29 mouse cellular contexts compared by ENCODE assay signal in the genomic region with DNA sequence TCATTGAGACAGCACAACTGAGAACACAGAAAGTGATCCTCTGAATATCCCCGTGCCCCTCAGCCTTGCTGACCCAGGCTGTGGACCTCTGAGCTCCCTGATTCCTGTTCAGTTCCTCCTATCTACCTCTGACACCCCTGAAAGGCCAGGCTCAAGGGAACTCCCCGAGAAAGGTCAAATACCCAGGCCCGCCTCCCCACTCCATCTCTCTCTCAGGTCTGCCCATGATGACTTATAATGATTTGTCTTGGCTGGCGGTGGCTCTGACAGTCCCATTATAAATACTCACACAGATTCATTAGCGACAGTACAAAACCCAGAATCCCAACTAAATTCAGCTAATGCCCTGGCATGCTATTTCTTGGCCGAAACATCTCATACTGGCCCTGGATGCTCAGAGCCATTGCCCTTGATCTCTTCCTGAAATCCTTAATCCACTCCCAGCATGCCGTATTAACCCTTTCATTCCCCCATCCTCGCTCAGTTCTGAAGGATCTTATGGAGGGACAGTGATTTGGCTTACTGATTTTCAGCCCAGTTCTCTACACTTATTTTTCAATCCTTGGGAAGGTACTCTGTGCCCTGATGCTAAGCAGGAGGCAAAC.
DNase-seq lines count a peak whose midpoint lies in the region; ATAC-seq lines count a peak whose summit lies in the region.
"Had no signal": no experiment of that assay in that cellular context is flagged by ENCODE, and none has a peak within 500 bp of the region (broad histone marks: within the 10 kb centered on the region; RNA-seq: fewer than 3 reads in every experiment).

No protein-coding gene starts in this region.

- no peaks in the 10 kb centered on the region for H3K36me3 ChIP-seq in intestine, embryonic 14.5 days (ENCODE audit: control insufficient read depth, insufficient read depth, low read length)
- H3K36me3 ChIP-seq in intestine, embryonic 15.5 days = no peaks in the 10 kb centered on the region
- H3K36me3 ChIP-seq: embryonic facial prominence, embryonic 12.5 days; G1E; heart, embryonic 13.5 days; limb, embryonic 15.5 days; liver, embryonic 15.5 days had no signal

- no peak for ATAC-seq in intestine, embryonic 14.5 days (replicated peaks; ENCODE audit: low FRiP score, low TSS enrichment, low read depth)
- ATAC-seq in intestine, embryonic 15.5 days = no peak
- ATAC-seq: forebrain, embryonic 14.5 days; hindbrain, embryonic 16.5 days; intestine, postnatal 0 days; Patski had no signal

- no peak overlapping the region for H3K9ac ChIP-seq in intestine, embryonic 14.5 days (ENCODE audit: low read length)
- H3K9ac ChIP-seq in intestine, embryonic 15.5 days = no peak overlapping the region
- H3K9ac ChIP-seq: embryonic facial prominence, embryonic 12.5 days; heart, embryonic 13.5 days; limb, embryonic 15.5 days; liver, embryonic 15.5 days; lung, embryonic 14.5 days had no signal

- H3K4me3 ChIP-seq in intestine, embryonic 14.5 days (ENCODE audit: low read depth, low read length) = no peak overlapping the region
- no peak overlapping the region for H3K4me3 ChIP-seq in intestine, embryonic 15.5 days (replicated peaks)
- H3K4me3 ChIP-seq: embryonic facial prominence, embryonic 12.5 days; heart, embryonic 13.5 days; limb, embryonic 15.5 days; liver, embryonic 15.5 days had no signal

- H3K27me3 ChIP-seq in intestine, embryonic 14.5 days (replicated peaks; ENCODE audit: control insufficient read depth, insufficient read depth, low read length) = no peaks in the 10 kb centered on the region
- 0 out of 2 replicates have a peak, but pooled peaks cover under 1% of the 10 kb centered on the region for H3K27me3 ChIP-seq in intestine, embryonic 15.5 days (replicated peaks)
- H3K27me3 ChIP-seq: embryonic facial prominence, embryonic 12.5 days; liver, embryonic 15.5 days had no signal

- peak; percentile 16 for DNase-seq in adrenal gland, adult 8-10 months
- DNase-seq in adrenal gland, postnatal 4 days (ENCODE audit: low spot score in 2 of 2) = no peak
- peak; percentile 20 to 36 for DNase-seq in cerebellum, postnatal 25 days
- no peak for DNase-seq in cerebellum, adult 8-10 months
- DNase-seq in intestine, embryonic 14.5 days (ENCODE audit: low spot score) = peak; percentile 46
- DNase-seq in retina, postnatal 1 day = peak; percentile 58
- DNase-seq in retina, embryonic 14.5 days (ENCODE audit: low spot score) = no peak
- DNase-seq: gastrocnemius, postnatal 14 days; heart, postnatal 10 days; kidney, adult 9 months; kidney, postnatal 10 days; layer of hippocampus, postnatal 36 days; left cerebral cortex, postnatal 4 days; lung, embryonic 14.5 days; lung, postnatal 14 days; right cerebral cortex, postnatal 4 days; thymus, adult 2 months; thymus, postnatal 36 days had no signal

- no peak overlapping the region for H3K27ac ChIP-seq in intestine, embryonic 14.5 days (ENCODE audit: low read depth)
- H3K27ac ChIP-seq in intestine, embryonic 15.5 days = no peak overlapping the region
- H3K27ac ChIP-seq: embryonic facial prominence, embryonic 12.5 days; heart, embryonic 13.5 days; limb, embryonic 15.5 days; liver, embryonic 15.5 days had no signal

- H3K4me2 ChIP-seq in intestine, embryonic 14.5 days (ENCODE audit: low read length) = no peak overlapping the region
- H3K4me2 ChIP-seq in intestine, embryonic 15.5 days (replicated peaks) = no peak overlapping the region
- H3K4me2 ChIP-seq: embryonic facial prominence, embryonic 12.5 days; heart, embryonic 13.5 days; limb, embryonic 15.5 days; liver, embryonic 15.5 days; lung, embryonic 14.5 days; midbrain, embryonic 11.5 days had no signal

- H3K4me1 ChIP-seq in intestine, embryonic 14.5 days (replicated peaks; ENCODE audit: control insufficient read depth, insufficient read depth, low read length) = no peaks in the 10 kb centered on the region
- H3K4me1 ChIP-seq in intestine, embryonic 15.5 days (replicated peaks) = no peaks in the 10 kb centered on the region
- H3K4me1 ChIP-seq: liver, embryonic 15.5 days had no signal

- H3K9me3 ChIP-seq in intestine, embryonic 14.5 days (ENCODE audit: control insufficient read depth, low read length) = no peaks in the 10 kb centered on the region
- no peaks in the 10 kb centered on the region for H3K9me3 ChIP-seq in intestine, embryonic 15.5 days
- H3K9me3 ChIP-seq: embryonic facial prominence, embryonic 12.5 days; heart, embryonic 13.5 days; limb, embryonic 15.5 days; liver, embryonic 15.5 days had no signal

- 36% methylated on average over 8 of the region's 8 CpGs for WGBS in intestine, embryonic 14.5 days
- 50% methylated on average over 8 of the region's 8 CpGs for WGBS in intestine, embryonic 15.5 days

Comparison
In these comparisons a context has a peak if more than half of its experiments do, and no peak if none do; other contexts are left out.
1. DNase-seq: peak in adrenal gland, adult 8-10 months (single experiment), cerebellum, postnatal 25 days (2 of 2), intestine, embryonic 14.5 days (single experiment) and retina, postnatal 1 day (single experiment); none in adrenal gland, postnatal 4 days (0 of 2), cerebellum, adult 8-10 months (single experiment) and retina, embryonic 14.5 days (single experiment).